Mouse (Mus musculus): Measurements from ENCODE around the gene Strn. TPM values are rescaled to one million over a fixed set of nuclear protein-coding genes. Genes with fewer than 3 reads are reported as not detected.

Gene Strn
- polyA plus RNA-seq, 1 experiment from 2014 or later: 12.5 TPM

DNA sequence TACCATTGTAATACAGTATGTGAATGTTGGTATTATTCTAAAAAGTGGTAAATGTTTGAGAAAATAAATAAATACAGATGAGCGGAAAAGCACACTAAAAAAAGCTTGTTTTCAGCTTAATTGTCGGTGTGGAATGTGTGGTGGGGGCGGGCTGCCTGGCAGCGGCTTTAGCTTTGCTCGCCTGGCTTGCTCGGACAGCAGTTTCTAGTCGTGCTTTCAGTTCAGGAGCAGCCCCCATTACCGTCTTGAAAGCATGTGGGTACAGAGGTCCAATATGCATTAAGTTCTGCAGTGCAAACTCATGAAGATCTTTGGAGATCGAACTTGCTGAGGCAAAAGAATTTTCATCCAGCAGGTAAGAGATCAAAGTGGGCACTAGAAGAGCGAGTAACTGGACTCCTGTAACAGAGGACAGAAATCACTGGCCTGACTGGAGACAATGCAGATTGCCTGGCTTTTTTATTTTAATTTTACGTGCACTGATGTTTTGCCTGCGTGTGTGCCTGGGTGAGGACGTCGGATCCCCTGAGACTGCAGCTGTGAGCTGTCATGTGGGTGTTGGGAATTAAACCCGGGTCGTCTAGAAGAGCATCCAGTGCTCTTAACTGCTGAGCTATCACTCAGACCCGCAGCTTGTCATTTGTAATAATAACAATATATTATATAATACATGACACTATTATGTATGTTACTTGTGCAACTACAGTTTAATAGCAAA lies 16.1 kb upstream of the Strn start:
- 68% methylated on average over 17 of the region's 17 CpGs for WGBS (ENCODE audit: insufficient replicate concordance)
- Histone ChIP-seq H3K9me3 (replicated peaks; ENCODE audit: control insufficient read depth, low read length) (no peaks in the 10 kb centered on the region), H3K36me3 (ENCODE audit: control insufficient read depth, insufficient read depth, low read length) (peaks cover 15% of the 10 kb centered on the region; the same call in 1 of the 2 replicates), H3K4me3 (ENCODE audit: low read depth, low read length) (no peak overlapping the region), H3K27ac (ENCODE audit: low read depth, low read length) (no peak overlapping the region), H3K4me1 (ENCODE audit: control insufficient read depth, insufficient read depth, low read length) (no peaks in the 10 kb centered on the region), H3K4me2 (no peak overlapping the region), H3K9ac (ENCODE audit: low read depth, low read length) (no peak overlapping the region), H3K27me3 (ENCODE audit: control insufficient read depth, insufficient read depth, low read length) (no peaks in the 10 kb centered on the region)
- ATAC-seq (replicated peaks; ENCODE audit: insufficient number of reproducible peaks, low FRiP score, low TSS enrichment): no peak

DNA sequence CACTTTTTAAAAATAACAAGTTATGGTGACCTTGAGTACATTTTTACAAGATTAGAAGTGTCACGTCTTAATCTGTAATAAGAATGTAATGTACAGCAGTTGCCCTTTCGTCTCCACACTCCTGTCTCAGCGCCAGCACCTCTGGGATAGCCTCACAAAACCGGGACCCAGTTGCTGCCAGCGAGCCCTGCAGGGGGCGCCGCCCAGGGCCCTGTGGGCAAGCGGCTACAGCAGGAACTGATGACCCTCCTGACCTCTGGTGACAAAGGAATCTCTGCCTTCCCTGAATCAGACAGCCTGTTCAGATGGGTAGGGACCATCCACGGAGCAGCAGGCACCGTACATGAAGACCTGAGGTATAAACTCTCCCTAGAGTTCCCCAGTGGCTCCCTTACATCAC lies 15.1 kb upstream of the Strn start:
- H3K4me1 ChIP-seq (ENCODE audit: control insufficient read depth, insufficient read depth, low read length): no peaks in the 10 kb centered on the region
- no peak for ATAC-seq (replicated peaks; ENCODE audit: insufficient number of reproducible peaks, low FRiP score, low TSS enrichment)

DNA sequence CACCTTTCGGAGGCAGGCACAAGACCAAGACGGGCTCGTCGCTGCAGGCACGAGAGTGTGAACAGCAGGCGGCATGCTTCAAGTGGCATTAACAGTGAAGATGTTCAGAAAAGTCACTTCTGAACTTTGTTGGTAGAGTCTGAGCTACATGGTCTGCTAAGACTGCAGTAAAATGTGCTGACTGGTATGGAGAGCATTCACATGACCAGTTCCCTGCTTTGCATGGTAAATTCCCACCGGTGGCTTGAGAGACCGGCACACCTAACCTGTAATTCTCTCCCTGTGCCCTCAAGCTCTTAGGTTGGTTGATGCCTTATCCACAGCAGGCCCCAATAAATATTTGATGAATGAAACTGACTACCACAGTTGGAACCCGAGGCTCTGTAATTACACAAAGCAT lies 11.4 kb upstream of the Strn start:
- H3K27ac ChIP-seq (ENCODE audit: low read depth, low read length): no peak overlapping the region
- no peaks in the 10 kb centered on the region for H3K9me3 ChIP-seq (replicated peaks; ENCODE audit: control insufficient read depth, low read length)
- no peak overlapping the region for H3K9ac ChIP-seq (ENCODE audit: low read depth, low read length)
- H3K4me1 ChIP-seq (ENCODE audit: control insufficient read depth, insufficient read depth, low read length): no peaks in the 10 kb centered on the region
- no peak overlapping the region for H3K4me3 ChIP-seq (ENCODE audit: low read depth, low read length)
- no peak for ATAC-seq (replicated peaks; ENCODE audit: insufficient number of reproducible peaks, low FRiP score, low TSS enrichment)
- WGBS (ENCODE audit: insufficient replicate concordance): 88% methylated on average over 9 of the region's 9 CpGs
- no peaks in the 10 kb centered on the region for H3K27me3 ChIP-seq (ENCODE audit: control insufficient read depth, insufficient read depth, low read length)
- H3K4me2 ChIP-seq: no peak overlapping the region
- 0 out of 2 replicates have a peak, but pooled peaks cover 5% of the 10 kb centered on the region for H3K36me3 ChIP-seq (ENCODE audit: control insufficient read depth, insufficient read depth, low read length)

More for the DNA sequence above, 15.1 kb upstream of the Strn start:
- H3K27me3 ChIP-seq (ENCODE audit: control insufficient read depth, insufficient read depth, low read length): no peaks in the 10 kb centered on the region
- WGBS (ENCODE audit: insufficient replicate concordance): 55% methylated on average over 10 of the region's 10 CpGs
- H3K9ac ChIP-seq (ENCODE audit: low read depth, low read length): no peak overlapping the region
- peaks cover 10% of the 10 kb centered on the region; the same call in 1 of the 2 replicates for H3K36me3 ChIP-seq (ENCODE audit: control insufficient read depth, insufficient read depth, low read length)
- H3K4me3 ChIP-seq (ENCODE audit: low read depth, low read length): no peak overlapping the region
- H3K27ac ChIP-seq (ENCODE audit: low read depth, low read length): no peak overlapping the region
- H3K4me2 ChIP-seq: no peak overlapping the region
- no peaks in the 10 kb centered on the region for H3K9me3 ChIP-seq (replicated peaks; ENCODE audit: control insufficient read depth, low read length)

DNA sequence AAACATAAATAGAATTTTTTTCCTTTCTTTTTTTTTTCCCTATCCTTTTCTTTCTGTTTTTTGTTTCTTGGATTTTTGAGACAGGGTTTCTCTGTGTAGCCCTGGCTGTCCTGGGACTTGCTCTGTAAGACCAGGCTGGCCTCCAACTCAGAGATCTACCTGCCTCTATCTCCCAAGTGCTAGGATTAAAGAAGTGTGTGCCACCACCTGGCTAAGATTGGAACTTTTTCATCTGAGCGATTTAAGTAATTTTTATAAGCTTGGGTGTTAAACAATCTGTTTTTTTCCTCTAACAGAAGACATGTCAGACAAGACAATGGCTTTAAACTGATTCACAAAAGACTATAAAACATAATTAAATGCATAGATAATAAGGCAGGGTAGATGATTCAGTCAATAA lies 1.4 kb upstream of the Strn start:
- Histone ChIP-seq H3K27me3 (ENCODE audit: control insufficient read depth, insufficient read depth, low read length) (no peaks in the 10 kb centered on the region), H3K4me2 (no peak overlapping the region), H3K4me1 (ENCODE audit: control insufficient read depth, insufficient read depth, low read length) (peaks cover 14% of the 10 kb centered on the region; the same call in 1 of the 2 replicates), H3K36me3 (ENCODE audit: control insufficient read depth, insufficient read depth, low read length) (no peaks in the 10 kb centered on the region), H3K27ac (ENCODE audit: low read depth, low read length) (no peak overlapping the region), H3K4me3 (ENCODE audit: low read depth, low read length) (no peak overlapping the region), H3K9me3 (replicated peaks; ENCODE audit: control insufficient read depth, low read length) (no peaks in the 10 kb centered on the region), H3K9ac (ENCODE audit: low read depth, low read length) (no peak overlapping the region)
- WGBS (ENCODE audit: insufficient replicate concordance): 34% methylated on average over 1 of the region's 1 CpGs
- no peak for ATAC-seq (replicated peaks; ENCODE audit: insufficient number of reproducible peaks, low FRiP score, low TSS enrichment)

DNA sequence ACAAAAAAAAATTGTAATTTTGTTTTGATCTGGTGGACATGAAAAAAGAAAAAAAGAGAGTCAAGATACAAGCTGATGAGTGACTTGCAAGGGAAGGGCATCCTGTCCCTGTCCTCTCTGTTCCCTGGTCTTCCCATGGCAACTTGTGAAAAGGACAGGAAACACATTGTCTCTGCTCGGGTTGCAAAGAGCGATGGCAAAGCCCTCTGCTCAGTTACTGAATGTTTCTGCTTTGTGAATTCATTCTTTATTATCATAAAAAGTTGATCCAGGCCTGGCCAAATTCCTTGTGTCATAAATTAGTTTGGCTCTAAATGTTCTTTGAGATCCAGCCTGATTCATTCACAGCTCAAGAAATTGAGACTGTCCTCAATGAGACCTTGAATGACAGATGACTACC lies 775 bp upstream of the Strn start:
- H3K27me3 ChIP-seq (ENCODE audit: control insufficient read depth, insufficient read depth, low read length): no peaks in the 10 kb centered on the region
- no peak for ATAC-seq (replicated peaks; ENCODE audit: insufficient number of reproducible peaks, low FRiP score, low TSS enrichment)

DNA sequence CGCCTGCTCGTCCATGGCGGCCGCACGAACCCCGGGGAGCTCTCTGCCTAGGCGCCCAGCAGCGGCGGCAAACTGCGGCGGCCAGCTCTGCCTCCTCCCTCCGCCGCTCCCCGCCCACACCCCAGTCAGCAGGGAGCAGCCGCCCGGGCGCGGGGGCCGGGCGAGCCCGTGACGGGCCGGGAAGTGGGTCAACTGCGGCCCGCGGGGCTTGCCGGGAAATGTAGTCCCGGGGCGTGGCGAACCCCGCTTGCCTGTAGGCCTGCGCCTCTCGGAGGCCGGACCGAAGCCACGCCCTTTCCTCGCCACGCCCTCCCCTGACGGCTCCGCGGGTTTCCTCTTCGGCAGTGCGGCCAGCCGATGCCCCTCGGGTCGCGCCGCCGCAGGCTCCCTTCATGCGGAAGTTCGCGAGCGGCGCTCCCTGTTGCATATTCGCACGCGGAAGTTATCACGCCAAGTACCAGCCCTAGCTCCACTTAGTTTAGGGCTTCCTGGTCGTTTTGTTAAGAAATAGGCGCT lies 465 bp downstream of the Strn start:
- Histone ChIP-seq H3K4me2 (peak overlapping the region; percentile 82), H3K27me3 (ENCODE audit: control insufficient read depth, insufficient read depth, low read length) (no peaks in the 10 kb centered on the region), H3K4me1 (ENCODE audit: control insufficient read depth, insufficient read depth, low read length) (peaks cover 24% of the 10 kb centered on the region), H3K36me3 (ENCODE audit: control insufficient read depth, insufficient read depth, low read length) (no peaks in the 10 kb centered on the region), H3K4me3 (ENCODE audit: low read depth, low read length) (peak overlapping the region; percentile 93), H3K9ac (ENCODE audit: low read depth, low read length) (peak overlapping the region; percentile 98), H3K9me3 (replicated peaks; ENCODE audit: control insufficient read depth, low read length) (no peaks in the 10 kb centered on the region), H3K27ac (ENCODE audit: low read depth, low read length) (peak overlapping the region; percentile 96)
- under 1% methylated on average over 51 of the region's 60 CpGs for WGBS (ENCODE audit: insufficient replicate concordance)
- peak; percentile 98 for ATAC-seq (replicated peaks; ENCODE audit: insufficient number of reproducible peaks, low FRiP score, low TSS enrichment)

More for the DNA sequence above, 775 bp upstream of the Strn start:
- H3K4me2 ChIP-seq: no peak overlapping the region
- no peaks in the 10 kb centered on the region for H3K36me3 ChIP-seq (ENCODE audit: control insufficient read depth, insufficient read depth, low read length)
- no peak overlapping the region for H3K9ac ChIP-seq (ENCODE audit: low read depth, low read length)
- WGBS (ENCODE audit: insufficient replicate concordance): 47% methylated on average over 2 of the region's 2 CpGs
- 0 out of 2 replicates have a peak overlapping the region, but pooled peaks have one; percentile 15 for H3K27ac ChIP-seq (ENCODE audit: low read depth, low read length)
- H3K4me1 ChIP-seq (ENCODE audit: control insufficient read depth, insufficient read depth, low read length): peaks cover 19% of the 10 kb centered on the region
- H3K9me3 ChIP-seq (replicated peaks; ENCODE audit: control insufficient read depth, low read length): no peaks in the 10 kb centered on the region
- H3K4me3 ChIP-seq (ENCODE audit: low read depth, low read length): no peak overlapping the region

DNA sequence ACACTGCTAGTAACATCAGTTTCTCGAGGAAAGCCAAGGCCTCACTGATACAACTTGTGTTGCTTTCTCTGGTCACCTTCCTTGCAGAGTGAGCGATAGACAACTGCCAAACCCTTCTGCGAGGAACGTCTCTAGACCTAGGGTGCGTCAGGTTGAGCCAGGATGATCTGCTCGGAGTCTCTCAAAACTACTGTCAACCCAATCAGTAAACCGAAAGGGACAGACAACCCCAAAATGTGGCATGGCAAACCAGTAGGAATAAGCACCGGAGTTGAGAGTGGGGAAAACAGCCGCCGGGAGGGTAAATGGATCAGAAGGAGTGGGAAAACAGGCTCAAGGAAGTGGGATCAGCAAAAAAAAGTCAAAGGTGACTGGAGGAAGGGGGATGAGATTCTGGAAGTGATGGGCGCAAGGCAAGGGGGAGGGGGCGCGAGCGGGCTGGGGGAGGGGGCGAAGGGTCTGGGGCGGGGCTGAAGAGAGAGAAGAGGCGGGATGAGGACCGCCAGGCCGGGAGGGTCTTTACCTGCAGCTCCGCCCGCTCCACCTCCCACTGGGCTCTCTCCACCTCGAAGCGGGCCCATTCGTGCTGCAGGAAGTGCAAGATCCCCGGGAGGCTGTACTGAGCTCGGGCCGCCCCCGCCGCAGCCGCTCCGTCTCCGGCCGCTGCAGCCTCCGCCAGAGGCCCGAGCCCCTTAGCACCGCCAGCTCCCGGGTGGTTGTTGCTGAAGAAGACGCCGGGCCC lies 1.1 kb downstream of the Strn start:
- peak overlapping the region; percentile 98 for H3K9ac ChIP-seq (ENCODE audit: low read depth, low read length)
- no peaks in the 10 kb centered on the region for H3K9me3 ChIP-seq (replicated peaks; ENCODE audit: control insufficient read depth, low read length)
- peak; percentile 75 for ATAC-seq (replicated peaks; ENCODE audit: insufficient number of reproducible peaks, low FRiP score, low TSS enrichment)
- H3K4me1 ChIP-seq (ENCODE audit: control insufficient read depth, insufficient read depth, low read length): peaks cover 24% of the 10 kb centered on the region
- peak overlapping the region; percentile 93 for H3K4me3 ChIP-seq (ENCODE audit: low read depth, low read length)
- under 1% methylated on average over 37 of the region's 39 CpGs for WGBS (ENCODE audit: insufficient replicate concordance)
- no peaks in the 10 kb centered on the region for H3K36me3 ChIP-seq (ENCODE audit: control insufficient read depth, insufficient read depth, low read length)
- peak overlapping the region; percentile 96 for H3K27ac ChIP-seq (ENCODE audit: low read depth, low read length)
- no peaks in the 10 kb centered on the region for H3K27me3 ChIP-seq (ENCODE audit: control insufficient read depth, insufficient read depth, low read length)
- peak overlapping the region; percentile 82 for H3K4me2 ChIP-seq

DNA sequence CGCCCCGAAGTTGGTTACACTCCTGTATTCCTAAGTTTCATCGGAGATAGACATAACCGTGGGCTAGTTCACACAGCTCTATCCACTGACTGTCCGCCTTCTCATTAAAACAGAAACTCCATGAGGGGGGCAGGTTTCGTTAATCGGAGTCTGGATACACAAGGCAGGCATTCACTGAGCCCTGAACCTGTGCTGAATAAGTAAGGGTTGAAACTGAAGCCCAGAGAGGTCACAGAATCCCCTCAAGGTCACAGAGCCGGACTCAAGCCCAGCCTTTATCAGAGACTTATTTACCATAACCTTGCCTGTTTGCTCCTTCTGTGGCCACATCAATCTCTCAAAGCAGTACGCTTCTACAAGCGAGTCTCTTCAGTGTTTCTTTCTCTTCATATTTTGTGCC lies 2.2 kb downstream of the Strn start:
- Histone ChIP-seq H3K9ac (ENCODE audit: low read depth, low read length) (peak overlapping the region; percentile 98), H3K4me1 (ENCODE audit: control insufficient read depth, insufficient read depth, low read length) (peaks cover 24% of the 10 kb centered on the region), H3K36me3 (ENCODE audit: control insufficient read depth, insufficient read depth, low read length) (no peaks in the 10 kb centered on the region), H3K9me3 (replicated peaks; ENCODE audit: control insufficient read depth, low read length) (no peaks in the 10 kb centered on the region), H3K27ac (ENCODE audit: low read depth, low read length) (peak overlapping the region; percentile 96), H3K4me3 (ENCODE audit: low read depth, low read length) (peak overlapping the region; percentile 93), H3K4me2 (peak overlapping the region; percentile 82), H3K27me3 (ENCODE audit: control insufficient read depth, insufficient read depth, low read length) (no peaks in the 10 kb centered on the region)
- 66% methylated on average over 10 of the region's 10 CpGs for WGBS (ENCODE audit: insufficient replicate concordance)
- no peak for ATAC-seq (replicated peaks; ENCODE audit: insufficient number of reproducible peaks, low FRiP score, low TSS enrichment)

All from heart, embryonic 11.5 days (tissue).